Mouse (Mus musculus) left cerebral cortex, postnatal 25 days (tissue): ENCODE measurements at regions not wholly inside any gene's neighbourhood (a gene's known extent, or its start where the extent isn't known, plus 50 kb on each side); places are given as distances from the start of the nearest gene placed in this dataset.

ENCODE experiments used
- DNase-seq, 2 experiments: peaks; one replicate each; pipeline ENCODE4 v3.0.0; 2022; ENCODE audit warnings: low spot score in 2 of 2, mixed read lengths in 1 of 2
- intact Hi-C: fragments of 180-260 bp; cut with DNase I; formaldehyde crosslinking; loops from one replicate; pipeline ENCODE4 v1.15.1; 2025

DNA sequence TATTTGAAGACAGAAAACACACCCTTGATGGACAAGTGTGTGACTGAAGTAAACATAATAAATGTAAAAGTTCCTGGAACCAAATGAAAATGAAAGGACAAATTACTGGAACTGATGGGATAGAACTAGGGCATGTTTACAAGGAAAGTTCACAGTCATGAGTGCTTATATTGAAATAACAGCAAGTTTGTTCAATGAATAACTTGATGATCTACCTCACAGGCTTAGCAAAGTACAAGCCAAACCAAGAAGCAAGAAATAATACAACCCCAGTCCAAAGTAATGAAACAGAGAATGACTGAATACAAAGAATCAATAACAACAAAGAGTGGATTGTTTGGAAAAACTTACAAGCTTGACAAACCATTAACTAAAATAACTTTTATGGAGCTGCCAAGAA lies 56.2 kb downstream of the Gm379 start:
- no peak for DNase-seq
- intact Hi-C loops, result no loop called here

DNA sequence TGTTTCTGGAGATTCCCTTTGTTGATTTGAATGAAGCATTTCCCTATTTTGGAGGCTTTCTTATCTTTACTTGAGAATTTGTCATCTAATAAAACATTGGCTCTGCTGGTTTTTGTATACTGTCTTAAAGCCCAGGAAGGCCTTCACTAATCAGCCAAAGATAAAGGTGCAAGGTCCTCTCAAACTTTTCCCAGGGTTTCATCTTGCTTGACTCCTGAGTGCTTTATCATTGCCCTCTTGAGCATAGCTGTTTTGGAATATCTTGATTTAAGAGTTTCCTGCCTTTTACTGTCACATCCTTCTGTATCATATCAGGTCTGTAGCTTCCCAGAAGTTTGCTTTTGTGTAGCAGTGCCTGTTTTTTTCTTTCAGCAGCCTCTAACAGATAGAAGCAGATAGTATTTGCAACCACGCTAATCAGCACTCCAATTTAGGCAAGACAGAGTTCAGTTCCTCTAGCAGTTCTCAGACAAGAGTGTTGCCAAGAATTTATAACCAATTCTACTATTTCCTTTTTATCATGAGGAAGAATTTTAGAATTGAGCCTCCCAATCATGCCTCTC lies 64.7 kb downstream of the Gm379 start:
- intact Hi-C loops, result no loop called here
- DNase-seq, result no peak

GRCm38 (mm10) chrX:108561977-108562376 lies 102.7 kb downstream of the Gm379 start:
- intact Hi-C loops, result no loop called here
- DNase-seq, result no peak

DNA sequence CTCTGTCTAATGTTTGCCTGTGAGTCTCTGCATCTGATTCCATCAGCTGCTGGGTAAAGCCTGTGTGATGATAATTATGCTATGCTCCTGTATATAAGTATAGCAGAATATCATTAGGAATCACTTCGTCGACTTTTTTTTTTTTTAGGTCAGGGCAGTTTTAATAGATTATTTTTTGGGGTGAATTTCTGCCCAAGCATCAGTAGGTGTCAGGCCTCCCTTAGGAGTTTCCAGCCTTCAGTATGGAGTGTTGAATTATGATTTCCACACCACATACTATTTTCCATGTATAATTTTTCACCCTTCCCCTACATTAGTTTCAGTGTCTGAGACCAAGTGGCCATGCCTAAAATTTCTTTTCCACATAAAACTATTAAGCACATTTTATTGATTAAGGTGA lies 121.5 kb downstream of the Gm379 start:
- DNase-seq, result no peak
- intact Hi-C loops, result no loop called here

DNA sequence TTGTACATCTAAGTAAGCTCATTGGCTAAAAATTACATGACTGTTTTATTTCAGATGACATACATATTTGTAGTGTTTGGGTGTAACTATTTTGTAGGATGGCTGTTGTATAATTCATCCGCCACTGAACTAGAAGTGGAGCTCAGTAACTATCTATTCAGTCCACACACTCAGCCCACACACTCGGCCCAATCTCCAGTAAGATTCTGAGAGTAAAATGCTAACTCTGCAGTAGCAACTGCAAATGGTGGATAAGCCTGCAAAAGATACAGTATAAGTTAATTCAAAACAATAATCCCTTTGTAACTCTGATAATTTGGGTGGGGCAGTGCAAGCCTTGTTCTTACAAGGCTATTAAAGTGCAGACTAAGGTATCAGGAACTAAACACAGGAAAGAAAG lies 123.3 kb downstream of the Gm379 start:
- peak in 1 of 2 experiments; percentile 33 for DNase-seq

DNA sequence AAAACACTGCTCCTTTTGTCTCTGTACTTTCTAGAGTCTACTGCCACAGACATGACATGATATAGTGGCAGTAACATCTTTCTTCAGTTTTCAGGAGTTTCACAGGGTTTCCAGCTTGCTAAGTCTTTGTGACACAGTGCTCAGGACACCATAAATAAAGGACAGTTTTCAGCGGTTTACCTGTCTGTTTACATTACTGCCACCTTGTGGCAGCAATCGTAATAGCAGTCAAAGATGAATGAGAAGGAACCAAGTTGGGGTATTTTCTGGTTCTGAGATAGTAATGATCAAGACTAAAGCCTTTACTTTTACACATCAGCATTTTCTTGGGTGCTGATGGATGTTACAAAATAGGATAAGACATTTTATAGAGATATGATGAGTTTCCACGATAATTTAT lies 127.7 kb downstream of the Gm379 start:
- DNase-seq, result peak; percentile 25 to 52
- intact Hi-C loops, result loop anchor here (2.0 kb wide), 1 partner anchor 720 kb away; the partner anchor contains the start of gene 2610002M06Rik

More for the DNA sequence above, 123.3 kb downstream of the Gm379 start:
- intact Hi-C loops, result no loop called here
